7 mouse cellular contexts compared by ENCODE assay signal in the genomic region with DNA sequence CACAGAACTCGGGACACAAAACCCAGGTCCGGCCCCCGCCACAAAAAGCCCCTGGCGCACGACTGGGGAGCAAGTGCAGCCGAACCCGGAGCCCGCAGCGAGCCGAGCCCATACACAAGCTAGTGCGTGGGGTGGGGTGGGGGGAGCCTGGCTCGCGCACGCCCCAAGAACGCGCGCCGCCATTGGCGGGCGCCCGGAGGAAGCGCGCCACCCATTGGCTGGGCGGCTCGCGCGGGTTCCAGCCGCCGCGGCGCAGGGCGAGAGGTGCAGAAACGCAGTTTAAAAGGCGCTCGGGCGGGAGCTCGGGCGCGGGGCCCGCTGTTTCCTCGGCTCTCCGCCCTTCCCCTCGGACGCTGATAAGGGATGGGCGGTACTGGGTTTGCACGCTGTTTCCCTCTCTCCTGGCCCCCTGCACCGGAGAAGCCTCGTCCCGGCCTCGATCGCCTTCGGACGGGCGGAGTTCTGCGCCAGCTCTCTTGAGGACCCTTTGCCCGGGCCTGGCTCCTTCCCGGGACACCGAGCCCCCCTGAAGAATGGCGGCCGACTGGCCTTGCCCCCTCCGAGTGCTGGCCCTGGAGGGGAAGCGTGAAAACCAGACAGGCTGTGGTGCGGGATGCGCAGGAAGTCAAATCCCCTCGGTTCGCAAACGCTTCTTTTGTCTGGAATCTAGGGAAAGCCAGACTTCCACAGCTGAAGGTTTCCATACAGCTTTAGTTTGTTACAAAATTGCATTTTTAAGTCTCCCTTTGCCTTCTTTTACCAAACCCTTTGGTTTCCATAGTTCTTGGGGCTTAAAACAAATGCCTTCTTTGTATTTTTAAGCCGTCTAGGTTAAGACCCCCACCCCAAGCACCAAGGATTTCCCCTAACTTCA. TPM values are rescaled to one million over a fixed set of nuclear protein-coding genes. Genes with fewer than 3 reads are reported as not detected.
DNase-seq lines count a peak whose midpoint lies in the region; ATAC-seq and TF ChIP-seq lines count a peak whose summit lies in the region.

No protein-coding gene starts in this region.

- no peaks in the 10 kb centered on the region for H3K27me3 ChIP-seq in intestine, postnatal 0 days (replicated peaks; ENCODE audit: control insufficient read depth, insufficient read depth, low read length)
- H3K27me3 ChIP-seq in midbrain, embryonic 11.5 days (ENCODE audit: control insufficient read depth, insufficient read depth, low read length), result no peaks in the 10 kb centered on the region

- H3K9ac ChIP-seq in intestine, postnatal 0 days (ENCODE audit: low read depth, low read length), result peak overlapping the region; percentile 95
- peak overlapping the region; percentile 100 for H3K9ac ChIP-seq in midbrain, embryonic 11.5 days (ENCODE audit: low read length)

- intact Hi-C loops in left cerebral cortex, postnatal 4 days (cut with DNase I), result loop anchor here (2.0 to 5.0 kb wide), 2 partner anchors 15 to 66 kb away; no protein-coding TSS in a partner anchor

- H3K4me2 ChIP-seq in intestine, postnatal 0 days (replicated peaks; ENCODE audit: low read depth), result peak overlapping the region; percentile 80
- peak overlapping the region; percentile 73 for H3K4me2 ChIP-seq in midbrain, embryonic 11.5 days

- H3K27ac ChIP-seq in intestine, postnatal 0 days (ENCODE audit: low read depth, low read length), result peak overlapping the region; percentile 97
- H3K27ac ChIP-seq in midbrain, embryonic 11.5 days (ENCODE audit: low read depth, low read length), result peak overlapping the region; percentile 99

- TF ChIP-seq CTCF in intestine, postnatal 0 days (IDR thresholded peaks at IDR 0.05; ENCODE audit: low read depth), result peak; percentile 29; the same call in 1 of the 2 replicates

- no peaks in the 10 kb centered on the region for H3K36me3 ChIP-seq in intestine, postnatal 0 days (ENCODE audit: control insufficient read depth, insufficient read depth)
- no peaks in the 10 kb centered on the region for H3K36me3 ChIP-seq in midbrain, embryonic 11.5 days (ENCODE audit: control insufficient read depth, insufficient read depth, low read length)

- no peaks in the 10 kb centered on the region for H3K9me3 ChIP-seq in intestine, postnatal 0 days (ENCODE audit: control insufficient read depth)
- no peaks in the 10 kb centered on the region for H3K9me3 ChIP-seq in midbrain, embryonic 11.5 days (ENCODE audit: control insufficient read depth, low read length)

- H3K4me3 ChIP-seq in intestine, postnatal 0 days (ENCODE audit: low read depth, low read length), result peak overlapping the region; percentile 82
- peak overlapping the region; percentile 97 for H3K4me3 ChIP-seq in midbrain, embryonic 11.5 days (ENCODE audit: low read depth, low read length)

- peak; percentile 98 for ATAC-seq in intestine, postnatal 0 days
- ATAC-seq in midbrain, embryonic 11.5 days (ENCODE audit: low FRiP score), result peak; percentile 96

- WGBS in intestine, postnatal 0 days, result under 1% methylated on average over 58 of the region's 68 CpGs
- WGBS in midbrain, embryonic 11.5 days, result under 1% methylated on average over 66 of the region's 68 CpGs

- no peaks in the 10 kb centered on the region for H3K4me1 ChIP-seq in intestine, postnatal 0 days (replicated peaks; ENCODE audit: control insufficient read depth, insufficient read depth, low read length)
- H3K4me1 ChIP-seq in midbrain, embryonic 11.5 days (ENCODE audit: control insufficient read depth, insufficient read depth, low read length), result peaks cover 14% of the 10 kb centered on the region

- peak; percentile 98 for DNase-seq in adrenal gland, postnatal 10 days
- DNase-seq in embryo, embryonic 9.5 days (ENCODE audit: extremely low spot score), result peak; percentile 96
- peak; percentile 91 for DNase-seq in gastrocnemius, postnatal 4 days (ENCODE audit: low spot score in 2 of 2)
- peak; percentile 93 for DNase-seq in left cerebral cortex, postnatal 4 days
- peak; percentile 100 for DNase-seq in midbrain, embryonic 11.5 days (ENCODE audit: low spot score, missing footprints)
- peak; percentile 90 for DNase-seq in right cerebral cortex, postnatal 4 days

RNA-seq across cellular contexts. Expression of a gene that starts 9.4 kb away (rescaled TPM):
- 100 to 1,000 TPM; 116 to 140 TPM for total RNA-seq in adrenal gland, postnatal 10 days (2021)
- total RNA-seq in gastrocnemius, postnatal 4 days (2021), result 100 to 1,000 TPM; 170 to 177 TPM
- 57.7 and 59.7 TPM in 2 replicates for polyA plus RNA-seq in intestine, postnatal 0 days (2015; fragmentation: Nextera tagmentation; extraction: Ambion mirVana)
- total RNA-seq in left cerebral cortex, postnatal 4 days (2021), result 10 to 100 TPM; 70.0 to 76.8 TPM
- 339 and 388 TPM in 2 replicates for polyA plus RNA-seq in midbrain, embryonic 11.5 days (2014; fragmentation: Nextera tagmentation; extraction: Ambion mirVana)

RNA-seq across cellular contexts. Expression of a gene that starts 47.8 kb away (rescaled TPM):
- 100 to 1,000 TPM; 725 to 758 TPM for total RNA-seq in adrenal gland, postnatal 10 days (2021)
- 100 to 1,000 TPM; 743 to 774 TPM for total RNA-seq in gastrocnemius, postnatal 4 days (2021)
- 1,127 and 1,178 TPM in 2 replicates for polyA plus RNA-seq in intestine, postnatal 0 days (2015; fragmentation: Nextera tagmentation; extraction: Ambion mirVana)
- total RNA-seq in left cerebral cortex, postnatal 4 days (2021), result 100 to 1,000 TPM; 388 to 413 TPM
- polyA plus RNA-seq in midbrain, embryonic 11.5 days (2014; fragmentation: Nextera tagmentation; extraction: Ambion mirVana), result 391 and 404 TPM in 2 replicates

Comparison
In these comparisons a context has a peak if more than half of its experiments do, and no peak if none do; other contexts are left out.
1. Peak in every context shown above with its lines: DNase-seq, ATAC-seq, H3K4me3 ChIP-seq and H3K27ac ChIP-seq.